Mouse (Mus musculus) kidney, embryonic 15.5 days (tissue): ENCODE data around the gene 1600012H06Rik. TPM values are rescaled to one million over a fixed set of nuclear protein-coding genes. Genes with fewer than 3 reads are reported as not detected.
"Not testable (repeated sequence)": the region's sequence is repeated elsewhere in the genome, so short reads cannot be mapped to it uniquely, and the experiment has no call there.

Source experiments
- ATAC-seq: fragments of 200-750 bp; cut with Nextera tagmentation; replicated peaks from 2 replicates; pipeline ENCODE4 v1.8.0; 2017; ENCODE audit warnings: moderate TSS enrichment; ENCODE audit not compliant: low FRiP score
- H3K27ac ChIP-seq: fragments of 300-500 bp; sonication (generic); 2 replicates; pipeline ENCODE4 v1.5.1; 2015; ENCODE audit warnings: mild to moderate bottlenecking, inconsistent platforms
- H3K27me3 ChIP-seq: fragments of 300-500 bp; sonication (generic); 2 replicates; pipeline ENCODE4 v1.6.1; 2015; ENCODE audit warnings: inconsistent platforms
- H3K36me3 ChIP-seq: fragments of 300-500 bp; sonication (generic); 2 replicates; pipeline ENCODE4 v1.6.1; 2015; ENCODE audit warnings: inconsistent platforms
- H3K4me1 ChIP-seq: fragments of 300-500 bp; sonication (generic); 2 replicates; pipeline ENCODE4 v1.6.1; 2015; ENCODE audit warnings: inconsistent platforms
- H3K4me2 ChIP-seq: fragments of 300-500 bp; sonication (generic); 2 replicates; pipeline ENCODE4 v1.6.1; 2015; ENCODE audit warnings: moderate library complexity, mild to moderate bottlenecking, inconsistent platforms
- H3K4me3 ChIP-seq: fragments of 300-500 bp; sonication (generic); replicated peaks from 2 replicates; pipeline ENCODE4 v1.5.1; 2015; ENCODE audit warnings: mild to moderate bottlenecking, inconsistent platforms
- H3K9ac ChIP-seq: fragments of 300-500 bp; sonication (generic); 2 replicates; pipeline ENCODE4 v1.6.1; 2015; ENCODE audit warnings: mild to moderate bottlenecking, inconsistent platforms
- H3K9me3 ChIP-seq: fragments of 300-500 bp; sonication (generic); replicated peaks from 2 replicates; pipeline ENCODE4 v1.6.1; 2016; ENCODE audit warnings: inconsistent platforms
- WGBS: fragments of 180-500 bp; shearing (Covaris S2); methylation state at CpG from one replicate; pipeline ENCODE4 v1.1.7; 2015; ENCODE audit warnings: mixed read lengths; 5-methylcytosine and 5-hydroxymethylcytosine counted together
- polyA plus RNA-seq: library from polyadenylated mRNA; unstranded; fragments of >200 nt; fragmentation: Nextera tagmentation; extraction: Ambion mirVana; gene quantifications from 2 replicates; pipeline ENCODE4 v1.2.1, GENCODE M21; 2015

1600012H06Rik gene
- polyA plus RNA-seq, result 34.4 and 34.7 TPM in 2 replicates

- Histone ChIP-seq H3K27ac (peak within 1 kb of the TSS; percentile 88), H3K9me3 (no peaks in the 10 kb centered on the region), H3K36me3 (peaks cover 25% of the 10 kb centered on the region), H3K4me2 (peak within 1 kb of the TSS; percentile 80), H3K4me1 (peaks cover 24% of the 10 kb centered on the region), H3K27me3 (no peaks in the 10 kb centered on the region), H3K9ac (peak within 1 kb of the TSS; percentile 80), H3K4me3 (peak within 1 kb of the TSS; percentile 70)
- WGBS, result under 1% methylated on average over 54 of the region's 54 CpGs
- ATAC-seq, result peak; percentile 99
Observed at GRCm38 (mm10) chr17:14943009-14943728, at the start of gene 1600012H06Rik, which contains the start of gene Wdr27. TSS of gene 1600012H06Rik (plus strand) at chr17:14943184. TSS of gene Wdr27 (minus strand) at chr17:14943158.

- H3K27me3 ChIP-seq, H3K4me1 ChIP-seq, H3K9ac ChIP-seq, H3K9me3 ChIP-seq, H3K36me3 ChIP-seq, H3K27ac ChIP-seq, H3K4me3 ChIP-seq, H3K4me2 ChIP-seq, ATAC-seq: not testable (repeated sequence)
Observed at GRCm38 (mm10) chr17:14895058-14895457, 47.9 kb upstream of the 1600012H06Rik start.

GRCm38 (mm10) chr17:14898972-14899371, 44.0 kb upstream of the 1600012H06Rik start:
- Histone ChIP-seq H3K4me3 (no peak overlapping the region), H3K36me3 (no peaks in the 10 kb centered on the region), H3K9ac (no peak overlapping the region), H3K4me2 (no peak overlapping the region), H3K27me3 (no peaks in the 10 kb centered on the region), H3K27ac (no peak overlapping the region), H3K4me1 (no peaks in the 10 kb centered on the region), H3K9me3 (no peaks in the 10 kb centered on the region)
- ATAC-seq, result no peak
- WGBS, result 87% methylated on average over 1 of the region's 1 CpGs

GRCm38 (mm10) chr17:14903212-14903611, 39.8 kb upstream of the 1600012H06Rik start:
- ATAC-seq, result no peak
- no peaks in the 10 kb centered on the region for H3K4me1 ChIP-seq
- H3K27me3 ChIP-seq, result no peaks in the 10 kb centered on the region
- no peak overlapping the region for H3K4me2 ChIP-seq
- H3K27ac ChIP-seq, result no peak overlapping the region
- WGBS, result 88% methylated on average over 3 of the region's 3 CpGs
- no peak overlapping the region for H3K4me3 ChIP-seq
- no peak overlapping the region for H3K9ac ChIP-seq
- no peaks in the 10 kb centered on the region for H3K36me3 ChIP-seq
- H3K9me3 ChIP-seq, result no peaks in the 10 kb centered on the region

- H3K9ac ChIP-seq, result no peak overlapping the region
- ATAC-seq, result no peak
- no peaks in the 10 kb centered on the region for H3K27me3 ChIP-seq
- H3K4me1 ChIP-seq, result no peaks in the 10 kb centered on the region
- 87% methylated on average over 6 of the region's 6 CpGs for WGBS
- no peak overlapping the region for H3K4me3 ChIP-seq
- no peak overlapping the region for H3K27ac ChIP-seq
- H3K4me2 ChIP-seq, result no peak overlapping the region
- H3K9me3 ChIP-seq, result no peaks in the 10 kb centered on the region
- H3K36me3 ChIP-seq, result no peaks in the 10 kb centered on the region
Observed at GRCm38 (mm10) chr17:14904206-14904605, 38.8 kb upstream of the 1600012H06Rik start.

- ATAC-seq, result peak; percentile 12; the same call in 1 of the 2 replicates
- Histone ChIP-seq H3K4me3 (no peak overlapping the region), H3K9me3 (no peaks in the 10 kb centered on the region), H3K27me3 (no peaks in the 10 kb centered on the region), H3K36me3 (no peaks in the 10 kb centered on the region), H3K4me2 (no peak overlapping the region), H3K9ac (no peak overlapping the region), H3K4me1 (no peaks in the 10 kb centered on the region), H3K27ac (no peak overlapping the region)
- WGBS, result 48% methylated on average over 7 of the region's 7 CpGs
Observed at GRCm38 (mm10) chr17:14904637-14905265, 38.2 kb upstream of the 1600012H06Rik start.

- H3K36me3 ChIP-seq, result no peaks in the 10 kb centered on the region
- no peaks in the 10 kb centered on the region for H3K9me3 ChIP-seq
- ATAC-seq, result no peak
- H3K4me3 ChIP-seq, result no peak overlapping the region
- no peaks in the 10 kb centered on the region for H3K27me3 ChIP-seq
- WGBS, result 55% methylated on average over 1 of the region's 1 CpGs
- H3K4me2 ChIP-seq, result no peak overlapping the region
- no peak overlapping the region for H3K27ac ChIP-seq
- no peaks in the 10 kb centered on the region for H3K4me1 ChIP-seq
- H3K9ac ChIP-seq, result no peak overlapping the region
Observed at GRCm38 (mm10) chr17:14906611-14907010, 36.4 kb upstream of the 1600012H06Rik start.

GRCm38 (mm10) chr17:14907136-14907535, 35.8 kb upstream of the 1600012H06Rik start:
- 74% methylated on average over 12 of the region's 12 CpGs for WGBS
- H3K4me1 ChIP-seq, result no peaks in the 10 kb centered on the region

GRCm38 (mm10) chr17:14909331-14909730, 33.7 kb upstream of the 1600012H06Rik start:
- no peak overlapping the region for H3K4me2 ChIP-seq
- ATAC-seq, result no peak
- 86% methylated on average over 5 of the region's 5 CpGs for WGBS

More at GRCm38 (mm10) chr17:14907136-14907535, 35.8 kb upstream of the 1600012H06Rik start:
- no peak overlapping the region for H3K27ac ChIP-seq
- no peaks in the 10 kb centered on the region for H3K9me3 ChIP-seq
- no peak overlapping the region for H3K4me2 ChIP-seq
- no peak overlapping the region for H3K9ac ChIP-seq
- no peak overlapping the region for H3K4me3 ChIP-seq
- ATAC-seq, result no peak
- no peaks in the 10 kb centered on the region for H3K36me3 ChIP-seq
- no peaks in the 10 kb centered on the region for H3K27me3 ChIP-seq

GRCm38 (mm10) chr17:14910771-14911170, 32.2 kb upstream of the 1600012H06Rik start:
- H3K9me3 ChIP-seq, result no peaks in the 10 kb centered on the region
- 94% methylated on average over 5 of the region's 5 CpGs for WGBS
- no peak for ATAC-seq
- no peaks in the 10 kb centered on the region for H3K27me3 ChIP-seq
- no peak overlapping the region for H3K9ac ChIP-seq
- no peak overlapping the region for H3K4me2 ChIP-seq
- no peaks in the 10 kb centered on the region for H3K36me3 ChIP-seq
- no peak overlapping the region for H3K27ac ChIP-seq
- H3K4me1 ChIP-seq, result no peaks in the 10 kb centered on the region
- no peak overlapping the region for H3K4me3 ChIP-seq

More at GRCm38 (mm10) chr17:14909331-14909730, 33.7 kb upstream of the 1600012H06Rik start:
- H3K4me3 ChIP-seq, result no peak overlapping the region
- H3K9me3 ChIP-seq, result no peaks in the 10 kb centered on the region
- H3K27me3 ChIP-seq, result no peaks in the 10 kb centered on the region
- no peak overlapping the region for H3K27ac ChIP-seq
- H3K36me3 ChIP-seq, result no peaks in the 10 kb centered on the region
- H3K4me1 ChIP-seq, result no peaks in the 10 kb centered on the region
- H3K9ac ChIP-seq, result no peak overlapping the region

GRCm38 (mm10) chr17:14912420-14912819, 30.6 kb upstream of the 1600012H06Rik start:
- Histone ChIP-seq H3K4me2 (no peak overlapping the region), H3K36me3 (no peaks in the 10 kb centered on the region), H3K9me3 (no peaks in the 10 kb centered on the region), H3K27me3 (no peaks in the 10 kb centered on the region), H3K4me1 (no peaks in the 10 kb centered on the region), H3K4me3 (no peak overlapping the region), H3K9ac (no peak overlapping the region), H3K27ac (no peak overlapping the region)
- WGBS, result 47% methylated on average over 6 of the region's 6 CpGs
- no peak for ATAC-seq

- H3K27ac ChIP-seq, result no peak overlapping the region
- no peaks in the 10 kb centered on the region for H3K9me3 ChIP-seq
- no peak overlapping the region for H3K9ac ChIP-seq
- ATAC-seq, result no peak
- H3K36me3 ChIP-seq, result no peaks in the 10 kb centered on the region
- WGBS, result 88% methylated on average over 8 of the region's 8 CpGs
- no peak overlapping the region for H3K4me3 ChIP-seq
- no peaks in the 10 kb centered on the region for H3K4me1 ChIP-seq
- no peak overlapping the region for H3K4me2 ChIP-seq
- no peaks in the 10 kb centered on the region for H3K27me3 ChIP-seq
Observed at GRCm38 (mm10) chr17:14912981-14913380, 30.0 kb upstream of the 1600012H06Rik start.
